Mouse (Mus musculus) CH12.LX (cell line): Measurements from ENCODE around the gene Nup210. TPM values are rescaled to one million over a fixed set of nuclear protein-coding genes. Genes with fewer than 3 reads are reported as not detected.

ENCODE experiments used
- DNase-seq: peaks from one replicate; pipeline ENCODE4 v3.0.0-alpha.2; 2013; ENCODE audit errors: extremely low read depth
- H3K27ac ChIP-seq: 2 replicates; pipeline ENCODE4 v1.5.1; 2012; ENCODE audit warnings: low read depth, mild to moderate bottlenecking, control low read depth, moderate library complexity; ENCODE audit not compliant: insufficient read depth
- H3K27me3 ChIP-seq: replicated peaks from 2 replicates; pipeline ENCODE3; 2012; ENCODE audit warnings: inconsistent platforms
- H3K36me3 ChIP-seq, 2 experiments: replicated peaks in 1 of 2; 2 replicates each; pipeline versions ENCODE3 to v1.6.1; 2012; ENCODE audit warnings: inconsistent platforms in 1 of 2, low read length in 1 of 2, mild to moderate bottlenecking in 1 of 2, mixed read lengths in 1 of 2, moderate library complexity in 1 of 2; ENCODE audit not compliant: control insufficient read depth in 1 of 2, insufficient read depth in 1 of 2
- H3K4me1 ChIP-seq, 2 experiments: 2 replicates each; pipeline ENCODE4 v1.6.1; 2012; ENCODE audit warnings: inconsistent platforms in 1 of 2, moderate library complexity in 1 of 2; ENCODE audit not compliant: insufficient read depth in 2 of 2, control insufficient read depth in 1 of 2
- H3K4me2 ChIP-seq: 2 replicates; pipeline ENCODE4 v1.6.1; 2012; ENCODE audit warnings: low read depth, mild to moderate bottlenecking, control low read depth; ENCODE audit not compliant: poor library complexity, insufficient read depth, severe bottlenecking
- H3K4me3 ChIP-seq, 3 experiments: fragments of 150-350 bp in 1 of 3; sonication (generic) in 1 of 3; replicated peaks in 1 of 3; 2 replicates each; pipeline versions ENCODE3 to v1.5.1; 2011 to 2012; ENCODE audit warnings: low read depth in 2 of 3, low read length in 2 of 3, mild to moderate bottlenecking in 2 of 3, moderate library complexity in 2 of 3, control low read depth in 1 of 3, improper control_type of control experiment in 1 of 3, inconsistent platforms in 1 of 3, mixed read lengths in 1 of 3; ENCODE audit not compliant: poor library complexity in 1 of 3
- H3K79me2 ChIP-seq: replicated peaks from 2 replicates; pipeline ENCODE4 v1.6.1; 2012; ENCODE audit warnings: mild to moderate bottlenecking, moderate library complexity; ENCODE audit not compliant: control insufficient read depth, poor library complexity, insufficient read depth, severe bottlenecking; ENCODE audit errors: extremely low read depth
- H3K9ac ChIP-seq: 2 replicates; pipeline ENCODE4 v1.6.1; 2012; ENCODE audit warnings: low read depth, mild to moderate bottlenecking, control low read depth, moderate library complexity; ENCODE audit not compliant: insufficient read depth
- H3K9me3 ChIP-seq: replicated peaks from 2 replicates; pipeline ENCODE3; 2012; ENCODE audit warnings: low read length, inconsistent platforms, mixed read lengths
- BHLHE40 ChIP-seq: IDR thresholded peaks from 2 replicates; pipeline ENCODE4 v1.6.1; 2011; ENCODE audit warnings: mild to moderate bottlenecking, low read depth, low read length, improper control_type of control experiment
- CHD1 ChIP-seq: IDR thresholded peaks from 2 replicates; pipeline ENCODE4 v1.6.1; 2012; ENCODE audit warnings: low read depth, low read length, improper control_type of control experiment, inconsistent platforms
- CHD2 ChIP-seq: IDR thresholded peaks from 2 replicates; pipeline ENCODE4 v1.6.1; 2011; ENCODE audit warnings: low read length, improper control_type of control experiment
- CTCF ChIP-seq, 2 experiments: IDR thresholded peaks in 1 of 2; conservative IDR thresholded peaks in 1 of 2; 2 replicates each; pipeline ENCODE4 v1.5.1; 2011 to 2012; ENCODE audit warnings: low read depth in 2 of 2, low read length in 2 of 2, improper control_type of control experiment in 1 of 2, inconsistent platforms in 1 of 2, mild to moderate bottlenecking in 1 of 2, moderate library complexity in 1 of 2
- E2F4 ChIP-seq: IDR thresholded peaks from 2 replicates; pipeline ENCODE4 v1.6.1; 2011; ENCODE audit warnings: low read depth, low read length, improper control_type of control experiment; ENCODE audit not compliant: insufficient replicate concordance
- EP300 ChIP-seq: IDR thresholded peaks from 2 replicates; pipeline ENCODE4 v1.6.1; 2011; ENCODE audit warnings: low read length, improper control_type of control experiment
- ETS1 ChIP-seq: conservative IDR thresholded peaks from 2 replicates; pipeline ENCODE4 v1.6.1; 2012; ENCODE audit warnings: low read depth, mild to moderate bottlenecking, inconsistent platforms, low read length, improper control_type of control experiment, moderate library complexity
- HCFC1 ChIP-seq: IDR thresholded peaks from 2 replicates; pipeline ENCODE4 v1.6.1; 2012; ENCODE audit warnings: low read depth, mild to moderate bottlenecking, inconsistent platforms, low read length, improper control_type of control experiment
- JUN ChIP-seq: IDR thresholded peaks from 2 replicates; pipeline ENCODE4 v1.6.1; 2011; ENCODE audit warnings: low read depth, mild to moderate bottlenecking, low read length, improper control_type of control experiment, moderate library complexity; ENCODE audit not compliant: insufficient read depth
- KAT2A ChIP-seq: IDR thresholded peaks from 2 replicates; pipeline ENCODE4 v1.6.1; 2012; ENCODE audit warnings: low read length, improper control_type of control experiment, inconsistent platforms; ENCODE audit not compliant: insufficient replicate concordance
- MAFK ChIP-seq: IDR thresholded peaks from 2 replicates; pipeline ENCODE4 v1.6.1; 2011; ENCODE audit warnings: low read length, improper control_type of control experiment; ENCODE audit not compliant: insufficient replicate concordance
- MAX ChIP-seq: IDR thresholded peaks from 2 replicates; pipeline ENCODE4 v1.6.1; 2011; ENCODE audit warnings: low read length, improper control_type of control experiment
- MAZ ChIP-seq: IDR thresholded peaks from 2 replicates; pipeline ENCODE4 v1.6.1; 2012; ENCODE audit warnings: low read depth, mild to moderate bottlenecking, inconsistent platforms, low read length, improper control_type of control experiment, moderate library complexity
- MEF2A ChIP-seq: IDR thresholded peaks from 2 replicates; pipeline ENCODE4 v1.6.1; 2014; ENCODE audit warnings: low read depth, mild to moderate bottlenecking, inconsistent platforms, low read length, improper control_type of control experiment, borderline replicate concordance
- NELFE ChIP-seq: IDR thresholded peaks from 2 replicates; pipeline ENCODE4 v1.6.1; 2011; ENCODE audit warnings: low read depth, low read length, improper control_type of control experiment
- NRF1 ChIP-seq: IDR thresholded peaks from 2 replicates; pipeline ENCODE4 v1.6.1; 2014; ENCODE audit warnings: low read depth, mild to moderate bottlenecking, inconsistent platforms, low read length, improper control_type of control experiment, moderate library complexity
- PAX5 ChIP-seq: IDR thresholded peaks from 2 replicates; pipeline ENCODE4 v1.6.1; 2012; ENCODE audit warnings: low read length, inconsistent platforms, mixed read lengths
- POLR2A ChIP-seq: IDR thresholded peaks from 2 replicates; pipeline ENCODE4 v1.6.1; 2011; ENCODE audit warnings: low read depth, mild to moderate bottlenecking, improper control_type of control experiment, low read length
- POLR2AphosphoS2 ChIP-seq: IDR thresholded peaks from 2 replicates; pipeline ENCODE4 v1.6.1; 2011; ENCODE audit warnings: low read depth, low read length, improper control_type of control experiment
- RAD21 ChIP-seq: IDR thresholded peaks from 2 replicates; pipeline ENCODE4 v1.6.1; 2011; ENCODE audit warnings: low read depth, mild to moderate bottlenecking, low read length, improper control_type of control experiment, moderate library complexity
- RCOR1 ChIP-seq: conservative IDR thresholded peaks from 2 replicates; pipeline ENCODE4 v1.6.1; 2012; ENCODE audit warnings: low read depth, mild to moderate bottlenecking, inconsistent platforms, low read length, improper control_type of control experiment
- SIN3A ChIP-seq: IDR thresholded peaks from 2 replicates; pipeline ENCODE4 v1.6.1; 2012; ENCODE audit warnings: low read length, improper control_type of control experiment, inconsistent platforms
- SMC3 ChIP-seq: IDR thresholded peaks from 2 replicates; pipeline ENCODE4 v1.6.1; 2011; ENCODE audit warnings: low read depth, low read length, improper control_type of control experiment
- ZC3H11A ChIP-seq: IDR thresholded peaks from 2 replicates; pipeline ENCODE4 v1.6.1; 2012; ENCODE audit warnings: low read depth, mild to moderate bottlenecking, inconsistent platforms, low read length, improper control_type of control experiment
- ZMIZ1 ChIP-seq: IDR thresholded peaks from 2 replicates; pipeline ENCODE4 v1.6.1; 2012; ENCODE audit warnings: low read depth, mild to moderate bottlenecking, inconsistent platforms, low read length, improper control_type of control experiment
- ZNF384 ChIP-seq: IDR thresholded peaks from 2 replicates; pipeline ENCODE4 v1.6.1; 2012; ENCODE audit warnings: low read depth, low read length, improper control_type of control experiment, inconsistent platforms
- dilution Hi-C: fragments of 300-500 bp; cut with MboI; formaldehyde crosslinking; loops from 2 replicates; pipeline ENCODE4 v1.14.3; 2020; ENCODE audit warnings: low sequenced_read_pairs; ENCODE audit not compliant: extremely low pct_unique_long_range_greater_than_20kb, extremely low pct_ligation_motif_present
- in situ Hi-C: fragments of 300-500 bp; cut with MboI; formaldehyde crosslinking; loops from 3 replicates; pipeline ENCODE4 v1.14.3; 2019; ENCODE audit warnings: low sequenced_read_pairs, low pct_ligation_motif_present, low pct_unique_long_range_greater_than_20kb, mixed read lengths
- polyA plus RNA-seq: library from polyadenylated mRNA; unstranded; fragments of >175 nt; gene quantifications from 2 replicates; pipeline ENCODE4 v1.2.1, GENCODE M21; 2012; ENCODE audit warnings: low read depth; ENCODE audit not compliant: insufficient read length
- total RNA-seq, 2 experiments: library from RNA; depleted of rRNA; stranded (reverse); fragments of 300-350 nt in 1 of 2; fragments of >200 nt in 1 of 2; gene quantifications; 2 replicates each; pipeline ENCODE4 v1.2.3; 2012 to 2014

Gene Nup210
- total and polyA plus RNA-seq, 3 experiments = 41.9 to 103 (median 73.1) TPM

GRCm38 (mm10) chr6:91012458-91012857 is 104.2 kb downstream of the Nup210 start:
- no peak overlapping the region for H3K4me3 ChIP-seq
- no peak for DNase-seq
- no peaks in the 10 kb centered on the region for H3K27me3 ChIP-seq
- H3K27ac ChIP-seq = no peak overlapping the region
- H3K9ac ChIP-seq = no peak overlapping the region
- H3K9me3 ChIP-seq = no peaks in the 10 kb centered on the region
- H3K79me2 ChIP-seq = no peaks in the 10 kb centered on the region
- H3K4me2 ChIP-seq = no peak overlapping the region
- in situ Hi-C loops = no loop called here
- dilution Hi-C loops = no loop called here
- no peaks in the 10 kb centered on the region for H3K4me1 ChIP-seq
- TF ChIP-seq MEF2A (no peak), POLR2A (no peak), MAX (no peak), CHD2 (no peak), NRF1 (no peak), CTCF (conservative IDR thresholded peaks at IDR 0.05 in 1 of 2, IDR thresholded peaks at IDR 0.05 in 1 of 2; ENCODE audit: low read depth in 2 of 2, low read length in 2 of 2) (no peak), CHD1 (no peak), POLR2AphosphoS2 (no peak), JUN (no peak), SIN3A (no peak), MAZ (no peak), NELFE (no peak), HCFC1 (no peak), SMC3 (no peak), PAX5 (no peak)
- TF ChIP-seq, all 38 proteins: peak for 0
- H3K36me3 ChIP-seq = peaks cover 51 to 60% of the 10 kb centered on the region in 2 experiments

GRCm38 (mm10) chr6:91011568-91011967 is 105.1 kb downstream of the Nup210 start:
- Histone ChIP-seq H3K9me3 (no peaks in the 10 kb centered on the region), H3K4me1 (no peaks in the 10 kb centered on the region), H3K27me3 (no peaks in the 10 kb centered on the region), H3K9ac (no peak overlapping the region), H3K27ac (no peak overlapping the region), H3K4me3 (no peak overlapping the region), H3K36me3 (peaks cover 43 to 51% of the 10 kb centered on the region in 2 experiments), H3K4me2 (no peak overlapping the region), H3K79me2 (no peaks in the 10 kb centered on the region)
- DNase-seq = no peak
- in situ Hi-C loops = no loop called here
- TF ChIP-seq MAZ (no peak), CTCF (conservative IDR thresholded peaks at IDR 0.05 in 1 of 2, IDR thresholded peaks at IDR 0.05 in 1 of 2; ENCODE audit: low read depth in 2 of 2, low read length in 2 of 2) (no peak), CHD2 (no peak), SMC3 (no peak), RCOR1 (no peak), SIN3A (no peak), E2F4 (no peak), ZC3H11A (no peak), HCFC1 (no peak), BHLHE40 (no peak), RAD21 (no peak), ZMIZ1 (no peak), MEF2A (no peak), NELFE (no peak), EP300 (no peak), KAT2A (no peak), ETS1 (no peak), MAFK (no peak), ZNF384 (no peak), POLR2AphosphoS2 (no peak)
- dilution Hi-C loops = no loop called here
